Mouse (Mus musculus): Measurements from ENCODE around the gene Ankfn1. TPM values are rescaled to one million over a fixed set of nuclear protein-coding genes. Genes with fewer than 3 reads are reported as not detected.

The Ankfn1 gene
- polyA plus RNA-seq, 1 experiment from 2014 or later: 0.06 TPM

GRCm38 (mm10) chr11:89551441-89551840 lies 226.0 kb downstream of the Ankfn1 start:
- H3K4me2 ChIP-seq (ENCODE audit: low read depth, low read length): no peak overlapping the region
- H3K36me3 ChIP-seq (ENCODE audit: control insufficient read depth, insufficient read depth, low read length): no peaks in the 10 kb centered on the region
- ATAC-seq: no peak
- no peaks in the 10 kb centered on the region for H3K27me3 ChIP-seq (replicated peaks; ENCODE audit: control insufficient read depth, insufficient read depth, low read length)
- no peaks in the 10 kb centered on the region for H3K4me1 ChIP-seq (ENCODE audit: control insufficient read depth, insufficient read depth, low read length)
- WGBS: 81% methylated on average over 11 of the region's 11 CpGs
- no peak overlapping the region for H3K27ac ChIP-seq (ENCODE audit: low read length)
- no peak overlapping the region for H3K9ac ChIP-seq (ENCODE audit: low read depth, low read length)
- H3K9me3 ChIP-seq (ENCODE audit: control insufficient read depth, low read length): no peaks in the 10 kb centered on the region
- no peak overlapping the region for H3K4me3 ChIP-seq (ENCODE audit: low read length)

DNA sequence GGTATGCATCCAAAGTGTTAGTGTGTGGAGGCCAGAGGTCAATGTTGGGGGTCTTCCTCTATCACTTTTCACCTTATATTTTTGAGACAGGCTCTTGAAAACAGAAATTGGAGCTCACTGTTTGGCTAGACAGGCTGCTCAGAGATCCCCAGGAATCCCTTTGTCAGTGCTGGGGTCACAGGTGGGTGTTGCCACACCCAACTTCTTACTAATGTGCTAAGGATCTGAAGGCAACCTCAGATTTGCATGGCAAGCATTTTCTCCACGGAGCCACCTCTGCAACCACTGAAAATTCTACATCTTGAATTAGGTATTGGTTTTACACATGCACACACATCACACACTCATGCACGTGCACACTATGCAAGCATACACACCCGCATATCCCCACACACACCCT lies 226.5 kb downstream of the Ankfn1 start:
- H3K9ac ChIP-seq (ENCODE audit: low read depth, low read length): no peak overlapping the region
- 76% methylated on average over 3 of the region's 3 CpGs for WGBS
- no peak overlapping the region for H3K4me3 ChIP-seq (ENCODE audit: low read length)
- H3K27me3 ChIP-seq (replicated peaks; ENCODE audit: control insufficient read depth, insufficient read depth, low read length): no peaks in the 10 kb centered on the region
- no peaks in the 10 kb centered on the region for H3K4me1 ChIP-seq (ENCODE audit: control insufficient read depth, insufficient read depth, low read length)
- no peaks in the 10 kb centered on the region for H3K9me3 ChIP-seq (ENCODE audit: control insufficient read depth, low read length)
- no peak overlapping the region for H3K27ac ChIP-seq (ENCODE audit: low read length)
- H3K36me3 ChIP-seq (ENCODE audit: control insufficient read depth, insufficient read depth, low read length): no peaks in the 10 kb centered on the region
- H3K4me2 ChIP-seq (ENCODE audit: low read depth, low read length): no peak overlapping the region
- ATAC-seq: no peak

DNA sequence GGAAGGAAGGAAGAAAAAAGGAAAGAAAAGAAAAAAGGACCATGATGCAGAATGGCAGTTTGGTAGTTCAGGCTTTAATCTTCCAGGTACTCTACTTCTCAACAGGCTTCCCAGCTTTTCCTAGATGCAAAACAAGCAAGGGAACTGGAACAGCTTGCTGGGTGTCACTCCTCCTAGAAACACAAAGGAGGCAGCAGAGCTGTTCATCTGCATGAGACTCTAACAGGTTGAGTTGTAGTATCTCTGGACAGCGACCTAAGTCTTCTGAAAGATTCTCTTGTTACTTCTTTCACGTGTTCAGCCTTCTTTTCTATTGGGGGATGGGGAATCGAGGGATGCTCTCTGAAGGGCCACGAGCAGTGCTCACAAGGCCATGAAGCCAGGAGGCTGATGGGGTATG lies 228.7 kb downstream of the Ankfn1 start:
- 56% methylated on average over 4 of the region's 4 CpGs for WGBS
- no peak for ATAC-seq

GRCm38 (mm10) chr11:89546164-89546563 lies 231.3 kb downstream of the Ankfn1 start:
- no peak overlapping the region for H3K4me2 ChIP-seq (ENCODE audit: low read depth, low read length)
- no peak overlapping the region for H3K4me3 ChIP-seq (ENCODE audit: low read length)
- 46% methylated on average over 7 of the region's 7 CpGs for WGBS
- ATAC-seq: peak; percentile 63; the same call in 1 of the 2 replicates
- no peaks in the 10 kb centered on the region for H3K4me1 ChIP-seq (ENCODE audit: control insufficient read depth, insufficient read depth, low read length)
- H3K36me3 ChIP-seq (ENCODE audit: control insufficient read depth, insufficient read depth, low read length): no peaks in the 10 kb centered on the region
- no peak overlapping the region for H3K27ac ChIP-seq (ENCODE audit: low read length)
- no peaks in the 10 kb centered on the region; the same call in 1 of the 2 replicates for H3K27me3 ChIP-seq (replicated peaks; ENCODE audit: control insufficient read depth, insufficient read depth, low read length)
- no peaks in the 10 kb centered on the region for H3K9me3 ChIP-seq (ENCODE audit: control insufficient read depth, low read length)
- H3K9ac ChIP-seq (ENCODE audit: low read depth, low read length): no peak overlapping the region

More for the DNA sequence above, 228.7 kb downstream of the Ankfn1 start:
- no peak overlapping the region for H3K9ac ChIP-seq (ENCODE audit: low read depth, low read length)
- no peaks in the 10 kb centered on the region for H3K4me1 ChIP-seq (ENCODE audit: control insufficient read depth, insufficient read depth, low read length)
- no peaks in the 10 kb centered on the region; the same call in 1 of the 2 replicates for H3K27me3 ChIP-seq (replicated peaks; ENCODE audit: control insufficient read depth, insufficient read depth, low read length)
- H3K4me2 ChIP-seq (ENCODE audit: low read depth, low read length): no peak overlapping the region
- H3K4me3 ChIP-seq (ENCODE audit: low read length): no peak overlapping the region
- H3K9me3 ChIP-seq (ENCODE audit: control insufficient read depth, low read length): no peaks in the 10 kb centered on the region
- H3K36me3 ChIP-seq (ENCODE audit: control insufficient read depth, insufficient read depth, low read length): no peaks in the 10 kb centered on the region
- no peak overlapping the region for H3K27ac ChIP-seq (ENCODE audit: low read length)

DNA sequence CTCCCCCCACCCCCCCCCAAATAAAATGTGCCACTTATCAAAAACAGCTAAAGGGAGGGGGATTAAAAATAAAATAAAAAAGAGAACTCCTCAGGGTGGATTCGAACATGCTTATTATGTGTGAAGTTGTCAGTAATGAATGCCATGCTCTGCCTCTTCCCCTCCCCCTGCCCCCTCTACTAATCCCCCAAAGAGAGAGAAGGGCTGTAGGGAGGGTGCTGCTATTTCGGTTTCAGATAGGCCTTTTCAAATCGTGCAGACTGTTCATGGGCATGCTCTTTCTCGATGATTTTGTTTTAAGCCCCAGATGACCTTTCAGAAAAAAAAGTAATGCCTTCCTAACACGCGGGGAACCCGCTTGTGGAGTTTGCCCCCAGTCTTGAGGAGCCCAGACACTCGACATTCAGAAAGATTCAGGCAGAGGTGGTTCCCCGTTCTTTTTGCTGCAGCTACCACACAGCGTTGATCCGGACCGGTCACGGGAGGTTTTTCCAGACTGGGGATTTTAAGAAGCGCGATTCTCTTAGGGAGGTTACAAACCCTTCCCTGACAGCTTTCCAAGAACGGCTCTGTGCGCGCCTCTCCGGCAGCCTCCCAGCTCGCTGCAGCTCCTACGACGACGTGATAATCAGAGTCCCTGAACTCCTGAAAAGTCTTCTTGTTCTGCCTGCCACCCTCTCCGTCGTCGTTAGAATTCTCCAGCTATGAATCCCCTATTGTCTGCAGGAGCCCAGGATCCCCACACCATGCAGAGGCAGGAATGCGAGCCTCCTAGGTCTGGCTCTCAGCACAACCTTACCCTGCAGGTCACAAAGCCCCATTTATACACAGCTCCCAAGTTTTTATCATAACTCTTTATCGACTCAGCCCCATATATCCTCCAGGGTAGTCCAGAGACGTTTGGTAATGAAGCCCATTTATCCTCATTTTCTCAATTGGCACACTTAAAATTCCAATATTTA lies 232.3 kb downstream of the Ankfn1 start:
- H3K4me2 ChIP-seq (ENCODE audit: low read depth, low read length): peak overlapping the region; percentile 45
- ATAC-seq: no peak
- WGBS: 6% methylated on average over 29 of the region's 29 CpGs
- no peaks in the 10 kb centered on the region for H3K9me3 ChIP-seq (ENCODE audit: control insufficient read depth, low read length)
- no peak overlapping the region for H3K27ac ChIP-seq (ENCODE audit: low read length)
- H3K27me3 ChIP-seq (replicated peaks; ENCODE audit: control insufficient read depth, insufficient read depth, low read length): no peaks in the 10 kb centered on the region; the same call in 1 of the 2 replicates
- H3K4me3 ChIP-seq (ENCODE audit: low read length): peak overlapping the region; percentile 5
- H3K4me1 ChIP-seq (ENCODE audit: control insufficient read depth, insufficient read depth, low read length): no peaks in the 10 kb centered on the region
- 0 out of 2 replicates have a peak overlapping the region, but pooled peaks have one; percentile 14 for H3K9ac ChIP-seq (ENCODE audit: low read depth, low read length)
- no peaks in the 10 kb centered on the region for H3K36me3 ChIP-seq (ENCODE audit: control insufficient read depth, insufficient read depth, low read length)

DNA sequence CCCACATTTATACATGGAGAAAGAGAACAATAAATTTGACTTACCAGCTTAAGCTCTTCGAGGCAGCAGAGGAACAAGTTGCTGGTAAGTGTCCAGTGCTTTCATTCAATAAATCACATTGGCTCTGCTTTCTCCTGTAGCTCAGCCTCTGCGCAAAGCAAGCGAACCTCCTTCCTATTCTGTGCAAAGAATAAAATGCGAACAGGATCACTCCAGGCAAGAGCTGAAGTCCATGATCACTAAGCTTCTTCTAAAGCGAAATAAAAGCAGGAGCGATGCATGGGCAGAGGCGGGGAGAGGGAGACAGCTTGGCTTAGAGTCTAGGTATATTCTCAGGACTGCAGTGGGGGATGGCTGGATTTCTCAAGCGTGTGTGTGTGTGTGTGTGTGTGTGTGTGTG lies 239.1 kb downstream of the Ankfn1 start:
- H3K4me2 ChIP-seq (ENCODE audit: low read depth, low read length): no peak overlapping the region
- no peak for ATAC-seq
- H3K36me3 ChIP-seq (ENCODE audit: control insufficient read depth, insufficient read depth, low read length): no peaks in the 10 kb centered on the region
- 0 out of 2 replicates have a peak, but pooled peaks cover 2% of the 10 kb centered on the region for H3K4me1 ChIP-seq (ENCODE audit: control insufficient read depth, insufficient read depth, low read length)
- no peaks in the 10 kb centered on the region for H3K9me3 ChIP-seq (ENCODE audit: control insufficient read depth, low read length)
- no peak overlapping the region for H3K9ac ChIP-seq (ENCODE audit: low read depth, low read length)
- no peak overlapping the region for H3K27ac ChIP-seq (ENCODE audit: low read length)
- WGBS: 54% methylated on average over 8 of the region's 8 CpGs
- no peaks in the 10 kb centered on the region for H3K27me3 ChIP-seq (replicated peaks; ENCODE audit: control insufficient read depth, insufficient read depth, low read length)
- H3K4me3 ChIP-seq (ENCODE audit: low read length): no peak overlapping the region

GRCm38 (mm10) chr11:89527800-89528430 lies 249.5 kb downstream of the Ankfn1 start:
- WGBS: 73% methylated on average over 4 of the region's 4 CpGs
- no peaks in the 10 kb centered on the region for H3K36me3 ChIP-seq (ENCODE audit: control insufficient read depth, insufficient read depth, low read length)
- H3K4me2 ChIP-seq (ENCODE audit: low read depth, low read length): no peak overlapping the region
- H3K9me3 ChIP-seq (ENCODE audit: control insufficient read depth, low read length): no peaks in the 10 kb centered on the region
- no peaks in the 10 kb centered on the region for H3K4me1 ChIP-seq (ENCODE audit: control insufficient read depth, insufficient read depth, low read length)
- no peak overlapping the region for H3K4me3 ChIP-seq (ENCODE audit: low read length)
- ATAC-seq: no peak
- H3K27me3 ChIP-seq (replicated peaks; ENCODE audit: control insufficient read depth, insufficient read depth, low read length): no peaks in the 10 kb centered on the region
- no peak overlapping the region for H3K27ac ChIP-seq (ENCODE audit: low read length)
- H3K9ac ChIP-seq (ENCODE audit: low read depth, low read length): no peak overlapping the region

GRCm38 (mm10) chr11:89515501-89515901 lies 262.0 kb downstream of the Ankfn1 start:
- Histone ChIP-seq H3K27ac (ENCODE audit: low read length) (no peak overlapping the region), H3K4me1 (ENCODE audit: control insufficient read depth, insufficient read depth, low read length) (no peaks in the 10 kb centered on the region), H3K9me3 (ENCODE audit: control insufficient read depth, low read length) (no peaks in the 10 kb centered on the region), H3K4me2 (ENCODE audit: low read depth, low read length) (peak overlapping the region; percentile 31), H3K4me3 (ENCODE audit: low read length) (no peak overlapping the region), H3K27me3 (replicated peaks; ENCODE audit: control insufficient read depth, insufficient read depth, low read length) (no peaks in the 10 kb centered on the region), H3K36me3 (ENCODE audit: control insufficient read depth, insufficient read depth, low read length) (no peaks in the 10 kb centered on the region), H3K9ac (ENCODE audit: low read depth, low read length) (no peak overlapping the region)
- WGBS: 12% methylated on average over 9 of the region's 9 CpGs
- no peak for ATAC-seq

- Histone ChIP-seq H3K4me2 (ENCODE audit: low read depth, low read length) (no peak overlapping the region), H3K36me3 (ENCODE audit: control insufficient read depth, insufficient read depth, low read length) (no peaks in the 10 kb centered on the region), H3K27me3 (replicated peaks; ENCODE audit: control insufficient read depth, insufficient read depth, low read length) (no peaks in the 10 kb centered on the region), H3K27ac (ENCODE audit: low read length) (no peak overlapping the region), H3K9me3 (ENCODE audit: control insufficient read depth, low read length) (no peaks in the 10 kb centered on the region), H3K4me3 (ENCODE audit: low read length) (no peak overlapping the region), H3K4me1 (ENCODE audit: control insufficient read depth, insufficient read depth, low read length) (0 out of 2 replicates have a peak, but pooled peaks cover 3% of the 10 kb centered on the region), H3K9ac (ENCODE audit: low read depth, low read length) (no peak overlapping the region)
- 22% methylated on average over 11 of the region's 11 CpGs for WGBS
- ATAC-seq: no peak
Observed at GRCm38 (mm10) chr11:89508675-89509324, 268.7 kb downstream of the Ankfn1 start.

Measured in intestine, embryonic 16.5 days (tissue).